Mouse (Mus musculus) heart, adult 2 months (tissue): ENCODE data around the gene Olfr1424.

Experiments used
- EP300 ChIP-seq: fragments of 200-500 bp; IDR thresholded peaks from 2 replicates; pipeline ENCODE4 v1.6.1; 2011; ENCODE audit warnings: low read depth, low read length, control low read depth; ENCODE audit not compliant: insufficient read depth
- POLR2A ChIP-seq: fragments of 200-500 bp; IDR thresholded peaks from 2 replicates; pipeline ENCODE4 v1.6.1; 2011; ENCODE audit warnings: mild to moderate bottlenecking, low read depth, low read length, control low read depth; ENCODE audit not compliant: insufficient read depth

- TF ChIP-seq POLR2A, result no peak
- TF ChIP-seq EP300, result no peak
Measured at GRCm38 (mm10) chr19:12015708-12016107, 46.8 kb downstream of the Olfr1424 start.
